Mouse (Mus musculus): Measurements from ENCODE around the gene Gm8453.
"Not testable (repeated sequence)": the region's sequence is repeated elsewhere in the genome, so short reads cannot be mapped to it uniquely, and the experiment has no call there.

Gene Gm8453

GRCm38 (mm10) chr7:22229384-22229783 lies at the start of gene Gm8453:
Gene Gm8453, minus strand, starts transcription at chr7:22229484.
- DNase-seq (ENCODE audit: low read depth, low spot score) = not testable (repeated sequence)

GRCm38 (mm10) chr7:22201164-22201563 lies 28.1 kb downstream of the Gm8453 start, which contains the start of gene Gm8653:
Gene Gm8653, minus strand, starts transcription at chr7:22201264.
- not testable (repeated sequence) for DNase-seq (ENCODE audit: low read depth, low spot score)

- DNase-seq (ENCODE audit: low read depth, low spot score) = not testable (repeated sequence)
Measured at GRCm38 (mm10) chr7:22189077-22189476, 40.2 kb downstream of the Gm8453 start, which contains the start of gene Vmn1r143. Gene Vmn1r143, plus strand, starts transcription at chr7:22189377.
